Mouse (Mus musculus): ENCODE data around the gene Dzip1l. TPM values are rescaled to one million over a fixed set of nuclear protein-coding genes. Genes with fewer than 3 reads are reported as not detected.

Gene Dzip1l
- polyA plus RNA-seq, 1 experiment from 2014 or later = 18.3 TPM

DNA sequence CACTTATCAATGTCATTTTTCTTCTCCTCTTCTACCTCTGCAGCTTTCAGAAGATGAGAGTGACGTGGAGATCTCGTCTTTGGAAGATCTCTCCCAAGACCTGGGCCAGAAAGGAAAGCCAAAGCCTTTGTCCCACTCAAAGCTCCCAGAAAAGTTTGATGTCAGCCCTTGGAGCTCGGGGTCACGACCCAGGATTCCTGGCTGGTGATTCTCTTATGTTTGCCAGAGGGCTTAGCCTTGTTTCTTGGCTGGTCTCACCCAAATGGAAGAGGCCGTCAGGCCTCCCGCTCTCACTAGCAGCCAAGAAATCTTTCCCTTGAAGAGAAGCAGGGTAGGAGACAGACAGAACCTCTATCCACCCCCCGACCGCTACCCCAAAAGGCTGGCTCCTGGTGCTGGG is 38.3 kb downstream of the Dzip1l start:
- Histone ChIP-seq H3K27me3 (ENCODE audit: control insufficient read depth, insufficient read depth, low read length) (no peaks in the 10 kb centered on the region), H3K4me1 (ENCODE audit: control insufficient read depth, insufficient read depth, low read length) (no peaks in the 10 kb centered on the region), H3K4me3 (replicated peaks; ENCODE audit: low read length) (no peak overlapping the region), H3K9ac (ENCODE audit: low read length) (no peak overlapping the region), H3K9me3 (replicated peaks; ENCODE audit: control insufficient read depth, low read length) (no peaks in the 10 kb centered on the region; the same call in 1 of the 2 replicates), H3K36me3 (ENCODE audit: control insufficient read depth, insufficient read depth, low read length) (peaks cover 17% of the 10 kb centered on the region; the same call in 1 of the 2 replicates), H3K27ac (ENCODE audit: low read length) (no peak overlapping the region), H3K4me2 (ENCODE audit: low read depth, low read length) (no peak overlapping the region)
- 78% methylated on average over 8 of the region's 8 CpGs for WGBS
- ATAC-seq (ENCODE audit: insufficient read depth, low FRiP score) = no peak

DNA sequence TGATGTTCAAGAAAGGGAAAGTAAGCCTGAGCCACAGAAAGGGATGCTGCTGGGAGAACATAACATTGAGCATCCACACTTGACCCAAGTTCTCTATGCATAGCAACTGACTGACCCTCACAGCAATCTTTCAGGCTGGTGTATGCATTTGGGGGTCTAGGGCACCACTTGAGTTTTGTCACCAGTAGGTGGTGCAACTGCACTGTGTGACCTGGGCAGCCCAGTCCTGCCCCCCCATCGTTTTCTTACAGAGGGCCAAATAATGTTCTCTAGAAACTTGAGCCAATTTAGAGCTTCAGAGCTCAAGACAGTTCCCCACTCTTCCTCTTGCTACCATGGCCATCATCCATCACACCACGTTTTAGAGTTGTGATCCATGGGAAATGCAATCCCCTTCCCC is 42.3 kb downstream of the Dzip1l start:
- Histone ChIP-seq H3K27me3 (ENCODE audit: control insufficient read depth, insufficient read depth, low read length) (no peaks in the 10 kb centered on the region), H3K27ac (ENCODE audit: low read length) (no peak overlapping the region), H3K9me3 (replicated peaks; ENCODE audit: control insufficient read depth, low read length) (no peaks in the 10 kb centered on the region; the same call in 1 of the 2 replicates), H3K4me2 (ENCODE audit: low read depth, low read length) (no peak overlapping the region), H3K36me3 (ENCODE audit: control insufficient read depth, insufficient read depth, low read length) (peaks cover 17% of the 10 kb centered on the region; the same call in 1 of the 2 replicates), H3K4me3 (replicated peaks; ENCODE audit: low read length) (no peak overlapping the region), H3K4me1 (ENCODE audit: control insufficient read depth, insufficient read depth, low read length) (no peaks in the 10 kb centered on the region), H3K9ac (ENCODE audit: low read length) (no peak overlapping the region)
- no peak for ATAC-seq (ENCODE audit: insufficient read depth, low FRiP score)
- 39% methylated on average over 2 of the region's 2 CpGs for WGBS

DNA sequence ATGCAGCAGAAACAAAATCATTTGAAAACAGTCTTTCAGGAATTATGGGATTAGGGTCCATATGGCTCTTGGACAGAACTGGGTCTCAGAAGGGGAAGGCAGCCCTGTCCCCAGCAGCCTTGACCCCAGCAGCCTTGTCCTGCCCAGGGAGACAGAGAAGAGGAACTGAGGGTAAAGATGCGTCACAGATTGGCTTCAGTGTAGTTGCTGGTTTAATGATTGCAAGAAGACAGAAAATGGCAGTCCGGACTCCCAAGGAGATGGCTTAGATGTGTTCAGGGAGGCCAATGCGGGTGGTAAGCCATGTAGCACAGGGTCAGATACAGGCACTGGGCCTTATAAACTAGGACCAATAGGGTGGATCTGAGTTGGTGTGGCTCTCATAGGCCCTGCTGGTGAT is 46.4 kb downstream of the Dzip1l start:
- no peak overlapping the region for H3K4me3 ChIP-seq (replicated peaks; ENCODE audit: low read length)
- H3K27me3 ChIP-seq (ENCODE audit: control insufficient read depth, insufficient read depth, low read length) = no peaks in the 10 kb centered on the region
- no peak overlapping the region for H3K4me2 ChIP-seq (ENCODE audit: low read depth, low read length)
- no peak overlapping the region for H3K27ac ChIP-seq (ENCODE audit: low read length)
- H3K9me3 ChIP-seq (replicated peaks; ENCODE audit: control insufficient read depth, low read length) = no peaks in the 10 kb centered on the region
- no peaks in the 10 kb centered on the region for H3K4me1 ChIP-seq (ENCODE audit: control insufficient read depth, insufficient read depth, low read length)
- H3K9ac ChIP-seq (ENCODE audit: low read length) = no peak overlapping the region
- no peak for ATAC-seq (ENCODE audit: insufficient read depth, low FRiP score)
- no peaks in the 10 kb centered on the region for H3K36me3 ChIP-seq (ENCODE audit: control insufficient read depth, insufficient read depth, low read length)
- WGBS = 85% methylated on average over 3 of the region's 3 CpGs

GRCm38 (mm10) chr9:99681980-99682570 is 52.8 kb downstream of the Dzip1l start:
- 83% methylated on average over 21 of the region's 21 CpGs for whole genome bisulfite sequencing
- H3K4me2 ChIP-seq (ENCODE audit: low read depth, low read length) = no peak overlapping the region
- no peak for ATAC-seq (ENCODE audit: insufficient read depth, low FRiP score)

DNA sequence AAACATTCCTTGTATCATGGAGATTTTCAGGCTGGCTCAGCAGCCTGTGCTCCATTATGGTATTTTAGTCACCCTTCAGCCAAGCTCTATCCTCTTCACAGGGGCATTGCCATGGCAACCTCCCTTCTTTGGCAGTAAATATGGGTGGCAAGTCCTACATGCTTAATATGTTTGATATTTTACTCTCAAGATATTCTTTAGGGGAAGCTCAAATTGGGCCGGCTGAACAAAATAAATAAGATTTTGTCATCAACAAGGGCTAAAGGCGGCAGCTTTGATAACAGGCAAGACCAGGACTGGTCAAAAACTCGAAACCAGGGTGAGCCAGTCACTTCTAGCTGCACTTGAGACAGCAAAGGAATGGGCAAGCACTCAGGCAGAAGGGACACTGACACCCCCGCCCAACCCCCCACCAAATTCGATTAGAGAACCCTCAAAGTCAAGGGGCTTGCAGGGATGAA is 55.8 kb downstream of the Dzip1l start:
- H3K9ac ChIP-seq (ENCODE audit: low read length) = no peak overlapping the region
- ATAC-seq (ENCODE audit: insufficient read depth, low FRiP score) = no peak
- no peaks in the 10 kb centered on the region for H3K27me3 ChIP-seq (ENCODE audit: control insufficient read depth, insufficient read depth, low read length)
- H3K4me1 ChIP-seq (ENCODE audit: control insufficient read depth, insufficient read depth, low read length) = no peaks in the 10 kb centered on the region
- H3K36me3 ChIP-seq (ENCODE audit: control insufficient read depth, insufficient read depth, low read length) = no peaks in the 10 kb centered on the region
- H3K27ac ChIP-seq (ENCODE audit: low read length) = no peak overlapping the region
- WGBS = 60% methylated on average over 5 of the region's 5 CpGs
- H3K9me3 ChIP-seq (replicated peaks; ENCODE audit: control insufficient read depth, low read length) = no peaks in the 10 kb centered on the region
- no peak overlapping the region for H3K4me2 ChIP-seq (ENCODE audit: low read depth, low read length)
- no peak overlapping the region for H3K4me3 ChIP-seq (replicated peaks; ENCODE audit: low read length)

More at GRCm38 (mm10) chr9:99681980-99682570, 52.8 kb downstream of the Dzip1l start:
- Histone ChIP-seq H3K36me3 (ENCODE audit: control insufficient read depth, insufficient read depth, low read length) (no peaks in the 10 kb centered on the region), H3K4me1 (ENCODE audit: control insufficient read depth, insufficient read depth, low read length) (no peaks in the 10 kb centered on the region), H3K27ac (ENCODE audit: low read length) (no peak overlapping the region), H3K27me3 (ENCODE audit: control insufficient read depth, insufficient read depth, low read length) (no peaks in the 10 kb centered on the region), H3K4me3 (replicated peaks; ENCODE audit: low read length) (no peak overlapping the region), H3K9ac (ENCODE audit: low read length) (no peak overlapping the region), H3K9me3 (replicated peaks; ENCODE audit: control insufficient read depth, low read length) (no peaks in the 10 kb centered on the region)

DNA sequence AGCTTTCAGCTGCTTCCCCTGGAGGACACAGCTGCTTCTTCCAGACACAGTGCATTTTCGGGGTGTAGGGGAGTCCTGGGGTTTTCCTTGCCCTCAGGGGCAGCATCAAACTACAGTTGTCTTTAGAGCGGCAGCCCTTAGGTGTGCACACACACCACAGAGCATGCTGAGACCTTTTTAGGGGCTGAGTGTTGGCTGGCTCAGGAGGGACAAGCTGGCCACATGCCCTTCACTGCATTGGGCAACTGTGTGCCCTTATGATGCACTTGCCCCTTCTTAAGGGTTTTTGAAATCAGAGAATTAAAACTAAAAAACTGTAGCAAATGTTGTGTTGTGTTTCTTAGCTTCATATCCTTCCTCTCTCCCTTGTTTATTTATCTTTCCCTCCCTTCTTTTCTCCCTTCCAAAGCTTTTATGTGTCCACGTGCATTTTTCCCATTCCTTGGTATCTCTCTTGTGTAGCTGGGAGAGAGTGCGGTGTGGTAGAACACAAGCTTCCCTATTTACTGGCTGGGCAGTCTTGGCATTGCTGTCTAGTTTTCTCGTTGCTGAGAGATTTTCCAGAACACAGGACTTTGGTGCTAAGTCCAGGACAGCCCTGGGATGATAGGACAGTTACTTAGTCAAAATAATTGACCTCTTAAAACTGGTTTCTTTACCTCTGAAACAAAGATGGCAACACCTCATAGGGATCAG is 56.4 kb downstream of the Dzip1l start:
- no peak overlapping the region for H3K9ac ChIP-seq (ENCODE audit: low read length)
- H3K4me2 ChIP-seq (ENCODE audit: low read depth, low read length) = no peak overlapping the region
- no peaks in the 10 kb centered on the region for H3K27me3 ChIP-seq (ENCODE audit: control insufficient read depth, insufficient read depth, low read length)
- no peak overlapping the region for H3K4me3 ChIP-seq (replicated peaks; ENCODE audit: low read length)
- H3K27ac ChIP-seq (ENCODE audit: low read length) = no peak overlapping the region
- H3K36me3 ChIP-seq (ENCODE audit: control insufficient read depth, insufficient read depth, low read length) = no peaks in the 10 kb centered on the region
- whole genome bisulfite sequencing = 60% methylated on average over 5 of the region's 5 CpGs
- ATAC-seq (ENCODE audit: insufficient read depth, low FRiP score) = no peak
- H3K4me1 ChIP-seq (ENCODE audit: control insufficient read depth, insufficient read depth, low read length) = no peaks in the 10 kb centered on the region
- H3K9me3 ChIP-seq (replicated peaks; ENCODE audit: control insufficient read depth, low read length) = no peaks in the 10 kb centered on the region

GRCm38 (mm10) chr9:99689796-99690195 is 60.5 kb downstream of the Dzip1l start:
- H3K4me3 ChIP-seq (replicated peaks; ENCODE audit: low read length) = no peak overlapping the region
- 89% methylated on average over 5 of the region's 5 CpGs for WGBS
- no peak for ATAC-seq (ENCODE audit: insufficient read depth, low FRiP score)
- no peak overlapping the region for H3K27ac ChIP-seq (ENCODE audit: low read length)
- H3K4me2 ChIP-seq (ENCODE audit: low read depth, low read length) = no peak overlapping the region
- H3K36me3 ChIP-seq (ENCODE audit: control insufficient read depth, insufficient read depth, low read length) = no peaks in the 10 kb centered on the region
- no peaks in the 10 kb centered on the region for H3K9me3 ChIP-seq (replicated peaks; ENCODE audit: control insufficient read depth, low read length)
- H3K9ac ChIP-seq (ENCODE audit: low read length) = no peak overlapping the region
- no peaks in the 10 kb centered on the region for H3K4me1 ChIP-seq (ENCODE audit: control insufficient read depth, insufficient read depth, low read length)
- no peaks in the 10 kb centered on the region for H3K27me3 ChIP-seq (ENCODE audit: control insufficient read depth, insufficient read depth, low read length)

- Histone ChIP-seq H3K9me3 (replicated peaks; ENCODE audit: control insufficient read depth, low read length) (no peaks in the 10 kb centered on the region), H3K4me2 (ENCODE audit: low read depth, low read length) (no peak overlapping the region), H3K4me1 (ENCODE audit: control insufficient read depth, insufficient read depth, low read length) (no peaks in the 10 kb centered on the region), H3K27ac (ENCODE audit: low read length) (no peak overlapping the region), H3K4me3 (replicated peaks; ENCODE audit: low read length) (no peak overlapping the region), H3K9ac (ENCODE audit: low read length) (no peak overlapping the region), H3K27me3 (ENCODE audit: control insufficient read depth, insufficient read depth, low read length) (no peaks in the 10 kb centered on the region), H3K36me3 (ENCODE audit: control insufficient read depth, insufficient read depth, low read length) (no peaks in the 10 kb centered on the region)
- WGBS = 85% methylated on average over 7 of the region's 7 CpGs
- no peak for ATAC-seq (ENCODE audit: insufficient read depth, low FRiP score)
Measured at GRCm38 (mm10) chr9:99690386-99690785, 61.1 kb downstream of the Dzip1l start.

GRCm38 (mm10) chr9:99694961-99695360 is 65.7 kb downstream of the Dzip1l start:
- Histone ChIP-seq H3K27me3 (ENCODE audit: control insufficient read depth, insufficient read depth, low read length) (no peaks in the 10 kb centered on the region), H3K9ac (ENCODE audit: low read length) (no peak overlapping the region), H3K27ac (ENCODE audit: low read length) (no peak overlapping the region), H3K4me2 (ENCODE audit: low read depth, low read length) (no peak overlapping the region), H3K9me3 (replicated peaks; ENCODE audit: control insufficient read depth, low read length) (no peaks in the 10 kb centered on the region), H3K4me1 (ENCODE audit: control insufficient read depth, insufficient read depth, low read length) (no peaks in the 10 kb centered on the region), H3K4me3 (replicated peaks; ENCODE audit: low read length) (no peak overlapping the region), H3K36me3 (ENCODE audit: control insufficient read depth, insufficient read depth, low read length) (no peaks in the 10 kb centered on the region)
- no peak for ATAC-seq (ENCODE audit: insufficient read depth, low FRiP score)
- 58% methylated on average over 7 of the region's 7 CpGs for WGBS

Measured in stomach, embryonic 16.5 days (tissue).